Mouse (Mus musculus) thymus, postnatal 14 days (tissue): Measurements from ENCODE around the gene Keap1.
"Not testable (repeated sequence)": the region's sequence is repeated elsewhere in the genome, so short reads cannot be mapped to it uniquely, and the experiment has no call there.

Experiments used
- DNase-seq: peaks from one replicate; pipeline ENCODE4 v3.0.0; 2021

Keap1 gene

DNA sequence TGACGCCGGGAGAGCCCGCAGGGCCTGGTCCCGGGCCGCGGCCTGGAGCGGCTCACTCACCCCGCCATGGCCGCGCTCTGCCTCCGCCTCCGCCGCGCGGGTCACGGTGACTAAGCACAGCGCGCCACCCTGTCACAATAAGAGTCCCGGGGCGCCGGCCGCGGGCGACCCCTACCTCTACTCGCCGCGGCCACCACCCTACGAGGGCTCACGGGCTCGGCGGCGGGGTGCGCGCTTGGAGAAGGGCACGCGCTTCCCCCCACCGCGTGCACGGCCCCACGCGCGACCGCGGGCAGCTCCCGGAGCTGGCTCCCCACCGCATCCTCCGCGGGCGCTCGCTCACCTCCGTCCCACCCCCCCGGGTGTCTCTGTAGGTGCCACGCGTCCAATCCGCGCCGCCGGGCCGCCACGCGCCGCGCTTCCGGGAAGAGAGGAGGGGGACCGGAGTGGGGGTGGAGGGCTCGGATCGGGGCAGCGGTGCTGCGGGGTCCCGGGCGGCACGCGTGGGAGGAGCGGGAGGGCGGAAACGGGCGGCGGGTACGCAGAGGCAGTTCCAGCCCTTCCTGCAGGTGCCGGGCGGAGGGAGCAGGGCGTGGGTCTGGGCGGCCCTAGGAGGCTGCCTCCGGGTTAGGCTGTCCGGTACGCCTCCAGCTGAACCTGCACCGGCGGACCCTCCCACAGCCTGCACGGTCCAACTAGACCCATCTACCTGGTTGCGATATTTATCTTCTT, at the start of gene Keap1:
Gene Keap1 (minus strand): TSS at position 629 of the 732 bp plus-strand sequence.
- peak; percentile 94 for DNase-seq

DNA sequence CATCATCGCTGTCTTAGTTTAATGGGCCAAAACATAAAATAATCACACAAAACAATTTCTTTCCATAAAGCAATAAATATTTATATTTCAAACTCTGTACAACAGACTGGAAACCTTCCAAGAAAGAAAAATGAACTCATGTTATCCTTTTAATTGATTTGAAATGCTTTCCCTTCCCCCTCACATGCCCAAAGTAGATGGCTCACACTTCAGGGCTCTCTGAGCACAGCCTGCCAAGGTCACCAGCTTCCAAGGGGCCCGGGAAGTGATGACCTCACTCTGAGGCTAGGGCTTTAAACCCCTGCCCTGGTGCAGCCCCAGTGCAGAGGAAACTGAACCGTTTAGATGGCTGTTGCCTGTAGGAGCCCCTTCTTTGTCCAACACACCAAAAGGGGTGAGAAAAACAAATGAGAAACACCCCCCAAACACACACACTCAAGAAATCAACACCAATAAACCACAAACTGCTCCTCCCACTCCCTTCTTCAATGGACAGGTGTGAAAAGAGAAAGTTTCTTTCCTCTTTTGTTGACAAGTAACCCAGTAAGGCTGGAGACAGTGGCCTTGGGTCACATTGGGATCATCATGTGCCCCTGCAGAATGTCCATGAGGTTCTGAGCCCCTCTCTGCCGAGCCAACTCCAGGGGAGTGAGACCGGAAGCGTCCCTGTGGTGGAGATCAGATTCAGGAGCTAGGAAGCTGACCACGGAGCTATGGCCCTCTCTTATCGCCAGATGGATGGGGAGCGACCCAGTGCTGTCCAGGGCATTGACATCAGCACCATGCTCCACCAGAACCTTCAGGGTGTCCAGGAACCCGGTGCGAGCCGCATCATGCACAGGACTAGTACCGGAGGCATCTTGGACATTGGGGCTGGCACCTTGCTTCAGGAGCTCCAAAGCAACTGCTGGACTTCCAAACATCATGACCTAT, 49.5 kb upstream of the Keap1 start:
- peak; percentile 76 for DNase-seq

DNA sequence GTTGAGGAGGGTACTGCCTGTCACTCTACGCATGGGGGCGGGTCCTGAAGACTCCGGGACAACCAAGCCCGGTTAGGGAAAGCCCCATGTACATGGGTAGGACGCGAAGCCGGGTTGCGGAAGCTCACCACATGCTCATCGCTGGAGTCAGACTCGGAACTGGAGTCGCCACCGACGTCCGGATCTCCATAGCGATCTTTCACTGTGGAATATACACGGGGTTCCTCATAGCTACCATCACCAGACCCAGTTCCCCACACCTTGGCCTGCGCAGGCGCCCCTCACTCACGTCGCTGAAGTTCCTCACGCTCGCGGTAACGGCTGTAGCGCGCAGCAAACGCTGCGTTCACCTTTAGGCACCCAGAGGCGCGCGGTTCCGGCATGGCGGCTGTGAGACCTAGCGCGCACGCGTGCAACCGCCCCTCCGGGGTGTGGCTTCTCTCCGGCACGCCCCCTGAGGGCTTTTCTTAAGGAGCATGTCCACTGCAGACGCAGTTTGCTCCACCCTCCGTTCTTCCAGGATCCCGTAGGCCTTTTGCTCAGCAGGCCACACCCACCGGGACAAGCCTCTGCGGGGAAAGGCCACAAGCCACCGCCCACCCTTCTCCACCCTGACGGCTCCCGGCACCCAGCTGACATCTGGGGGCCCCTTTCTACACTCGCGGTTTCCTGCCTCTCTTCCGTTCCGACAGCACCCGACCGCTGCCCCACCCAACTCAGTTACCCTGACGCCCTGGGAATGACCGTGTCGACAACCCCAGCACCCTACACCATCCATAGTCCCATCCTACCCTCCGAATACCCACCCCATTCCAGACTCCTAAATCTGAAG, 48.6 kb upstream of the Keap1 start, which contains the start of gene Kri1:
Gene Kri1 (minus strand): TSS at position 399 of the 832 bp plus-strand sequence.
- DNase-seq: peak; percentile 99

DNA sequence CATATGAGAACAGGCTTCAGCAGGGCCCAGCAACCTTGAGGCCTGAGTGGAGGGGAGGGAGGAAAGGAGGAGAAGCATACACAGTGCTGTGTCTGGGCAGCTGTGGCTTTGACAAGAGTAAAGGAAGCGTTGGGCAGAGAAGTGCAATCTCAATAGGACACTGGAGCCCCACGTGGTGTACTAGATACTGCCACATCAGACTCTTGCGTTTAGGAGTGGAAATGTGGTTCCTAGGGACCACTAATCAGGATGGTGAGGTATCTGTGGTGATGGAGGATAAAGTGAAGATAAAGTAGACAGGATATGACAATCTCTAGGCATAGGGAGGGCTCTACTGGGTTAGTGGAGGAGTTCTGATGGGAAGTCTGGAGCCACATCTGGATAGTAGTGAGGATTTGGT, 47.6 kb upstream of the Keap1 start:
- DNase-seq: no peak

DNA sequence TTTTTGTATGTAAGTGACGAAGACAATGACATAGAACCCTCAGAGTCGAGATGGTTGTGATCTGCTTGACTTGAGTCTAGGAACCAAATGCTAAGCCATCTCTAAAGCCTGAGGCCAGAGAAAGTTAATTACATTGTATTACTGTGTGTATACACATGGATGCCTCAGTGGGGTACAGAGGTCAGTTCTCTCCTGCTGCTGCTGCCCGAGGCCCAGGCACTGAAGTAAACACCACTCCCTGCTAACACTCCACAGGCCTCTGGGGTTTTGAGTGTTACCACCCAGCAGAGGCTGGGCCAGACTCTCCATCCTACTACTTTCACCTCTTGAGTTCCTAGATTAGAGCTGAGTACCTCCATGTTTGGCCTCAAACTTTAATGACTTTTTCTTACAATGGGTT, 44.8 kb upstream of the Keap1 start:
- DNase-seq: no peak

DNA sequence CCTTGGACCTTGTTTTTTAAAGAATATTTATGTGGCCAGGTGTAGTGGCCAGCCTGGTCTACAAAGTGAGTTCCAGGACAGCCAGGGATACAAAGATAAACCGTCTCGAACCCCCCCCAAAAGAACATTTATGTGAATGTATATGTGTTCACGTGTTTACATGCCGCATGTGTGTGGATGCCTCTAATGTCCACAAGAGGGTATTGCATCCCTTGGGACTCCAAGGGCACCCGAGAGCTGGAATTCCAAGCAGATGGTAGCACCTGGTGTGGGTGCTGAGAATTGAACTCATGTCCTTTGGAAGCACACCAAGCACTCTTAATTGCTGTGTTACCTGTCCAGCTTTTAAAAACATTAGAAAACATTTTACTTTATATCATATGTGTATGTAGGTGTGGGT, 44.4 kb upstream of the Keap1 start:
- no peak for DNase-seq

DNA sequence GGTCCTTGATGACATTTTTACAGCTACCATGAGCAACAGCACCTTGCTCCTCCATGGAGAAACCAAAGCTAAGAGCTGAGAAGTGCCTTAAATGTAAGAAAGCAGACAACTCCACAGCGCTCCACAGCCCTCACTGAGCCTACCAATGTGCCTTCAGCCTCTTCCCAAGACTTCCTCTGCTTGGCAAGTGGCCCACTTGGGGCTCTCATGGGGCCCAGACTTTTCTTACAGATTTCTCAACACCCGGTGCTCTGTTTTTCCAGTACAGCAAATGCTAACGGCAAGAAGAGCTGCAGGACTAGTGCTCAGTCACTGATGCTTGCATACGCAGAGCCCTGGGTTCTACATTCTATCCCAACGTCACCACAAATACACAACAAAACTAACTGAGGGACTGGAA, 38.6 kb upstream of the Keap1 start:
- DNase-seq: no peak

DNA sequence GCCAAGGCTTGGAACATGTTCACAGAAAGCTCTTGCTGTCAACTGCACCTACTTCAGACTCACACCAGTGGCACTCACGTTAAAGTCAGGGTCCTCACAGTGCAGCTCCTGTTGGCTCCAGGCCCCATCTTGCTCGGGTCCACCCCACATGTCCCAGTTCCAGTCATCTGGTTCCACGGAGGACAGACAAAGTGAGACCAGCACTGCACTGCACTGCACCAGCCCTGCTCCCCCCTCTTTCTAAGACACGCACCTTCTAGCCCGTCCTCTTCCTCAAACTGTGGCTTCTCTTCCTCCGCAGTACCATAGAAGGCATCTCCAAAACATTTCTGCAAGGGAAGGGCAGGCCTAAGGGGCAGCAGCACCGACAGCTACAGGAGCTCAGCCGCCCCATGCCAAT, 37.1 kb upstream of the Keap1 start:
- DNase-seq: no peak

DNA sequence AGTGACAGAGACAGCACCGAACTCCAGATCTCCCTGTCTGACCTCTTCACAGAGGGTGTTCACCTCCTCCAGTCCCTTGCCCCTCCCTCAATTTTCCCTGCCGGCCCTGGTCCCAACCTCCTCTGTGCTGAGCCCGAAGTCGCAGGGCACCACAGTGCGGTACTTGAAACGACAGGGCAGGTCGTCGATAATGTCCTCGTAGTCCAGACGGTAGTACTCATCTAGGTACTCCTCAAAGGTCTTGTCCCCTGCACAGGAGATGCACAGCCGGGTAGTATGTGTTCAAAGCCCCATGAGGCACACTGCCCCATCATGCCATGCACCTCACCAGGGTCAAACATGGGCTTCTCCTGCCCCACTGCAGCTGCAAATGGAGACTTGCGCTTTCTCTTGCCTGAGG, 36.6 kb upstream of the Keap1 start:
- DNase-seq: no peak

DNA sequence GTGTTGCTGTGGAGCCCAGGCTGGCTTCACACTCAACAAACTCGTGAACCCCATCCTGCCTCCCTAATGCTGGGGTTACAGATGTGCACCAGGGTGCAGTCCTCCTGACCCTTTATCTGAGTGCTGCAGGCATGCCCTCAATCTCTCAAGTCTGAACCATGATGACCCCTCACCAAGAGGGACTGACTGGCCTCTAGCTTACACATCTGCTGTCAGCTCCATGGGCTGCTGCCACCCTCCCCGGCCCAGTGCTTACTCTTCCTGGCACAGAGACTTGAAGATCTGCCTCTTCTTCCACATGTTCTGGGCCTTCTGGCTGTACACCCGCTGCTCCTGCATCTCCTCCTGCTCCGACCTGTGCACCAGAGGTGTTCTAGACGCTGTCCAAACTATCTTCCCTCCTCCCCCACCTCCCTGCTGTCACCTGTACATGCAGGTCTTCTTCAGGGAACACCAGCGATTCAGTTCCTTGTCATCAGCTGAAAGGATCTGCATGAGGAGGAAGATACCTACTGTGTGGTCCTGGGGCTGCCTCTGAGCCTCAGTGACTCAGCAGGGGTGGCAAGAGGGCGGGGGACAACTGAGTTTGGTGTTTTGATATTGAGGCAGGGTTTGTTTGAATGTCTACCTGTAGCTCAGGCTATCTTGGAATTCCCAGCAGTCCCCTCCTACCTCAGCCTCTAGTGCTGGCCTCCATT, 36.0 kb upstream of the Keap1 start:
- DNase-seq: no peak

DNA sequence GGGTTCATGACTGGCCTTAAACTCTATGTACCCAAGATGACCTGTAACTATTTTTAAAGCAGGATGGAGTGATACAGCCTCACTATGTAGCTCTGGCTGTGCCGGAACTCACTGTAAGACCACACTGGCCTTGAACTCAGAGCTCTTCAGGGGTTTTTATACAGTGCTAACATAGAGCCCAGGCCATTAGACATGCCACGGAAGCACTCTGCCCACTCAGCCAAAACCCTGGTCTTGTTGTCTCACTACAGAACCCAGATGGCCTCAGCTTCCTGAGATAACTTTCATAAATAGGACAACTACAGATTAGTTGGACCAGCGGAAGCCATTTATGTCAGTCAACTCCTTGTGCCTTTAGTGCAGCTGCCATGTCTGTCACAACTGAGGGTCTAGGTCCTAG, 35.2 kb upstream of the Keap1 start:
- DNase-seq: no peak

DNA sequence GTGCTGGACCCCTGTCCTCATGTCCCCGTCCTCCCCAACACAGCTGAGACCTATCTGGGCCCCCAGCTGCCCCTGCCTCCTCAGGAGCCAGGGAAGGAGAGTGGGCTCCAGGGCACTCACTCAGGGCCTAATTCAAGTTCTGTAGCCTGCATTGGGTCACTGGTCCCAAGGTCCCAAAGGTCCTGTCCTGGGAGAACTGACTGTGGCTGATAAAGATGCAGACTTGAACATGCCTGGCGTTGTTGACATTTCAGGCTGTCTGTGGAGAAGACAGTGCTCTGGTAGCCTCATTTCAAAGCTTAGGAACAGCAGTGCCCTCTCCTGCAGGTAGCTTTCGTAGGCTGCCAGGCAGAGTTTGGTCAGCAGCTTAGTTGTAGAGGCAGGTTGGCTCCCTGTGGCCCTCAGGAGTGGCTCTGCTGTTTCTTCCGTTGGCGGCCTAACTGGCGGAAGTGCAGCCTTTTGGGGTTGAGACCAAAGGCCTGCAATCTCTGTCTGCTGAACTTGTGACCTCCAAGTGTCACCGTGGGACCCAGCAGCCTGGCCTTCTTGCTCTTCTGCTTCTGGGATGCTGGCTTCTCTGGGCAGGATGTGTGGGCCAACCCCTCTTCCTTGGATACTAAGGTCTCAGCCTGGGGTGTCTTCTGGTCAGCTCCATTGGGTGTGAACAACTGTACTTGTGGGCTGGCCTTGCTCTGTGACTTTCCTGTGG, 34.5 kb upstream of the Keap1 start:
- DNase-seq: no peak

DNA sequence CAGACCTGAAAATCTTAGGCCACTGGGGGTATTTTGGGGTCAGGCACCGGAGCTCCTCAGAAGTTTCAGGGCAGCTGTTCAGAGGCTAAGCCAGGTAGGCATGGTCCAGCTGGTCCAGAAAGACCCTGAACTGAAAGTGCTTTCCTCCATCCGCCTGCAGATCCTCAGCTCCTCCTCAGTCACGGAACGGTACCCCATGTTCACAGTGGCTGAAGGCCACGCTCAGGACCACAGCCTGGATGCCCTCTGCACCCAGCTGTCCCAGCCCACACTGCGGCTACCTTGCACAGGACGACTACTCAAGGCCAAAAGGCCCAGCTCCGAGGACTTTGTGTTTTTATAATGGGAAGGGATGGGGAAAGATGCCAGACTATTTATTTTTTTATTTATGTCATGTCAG, 33.9 kb upstream of the Keap1 start:
- DNase-seq: no peak

DNA sequence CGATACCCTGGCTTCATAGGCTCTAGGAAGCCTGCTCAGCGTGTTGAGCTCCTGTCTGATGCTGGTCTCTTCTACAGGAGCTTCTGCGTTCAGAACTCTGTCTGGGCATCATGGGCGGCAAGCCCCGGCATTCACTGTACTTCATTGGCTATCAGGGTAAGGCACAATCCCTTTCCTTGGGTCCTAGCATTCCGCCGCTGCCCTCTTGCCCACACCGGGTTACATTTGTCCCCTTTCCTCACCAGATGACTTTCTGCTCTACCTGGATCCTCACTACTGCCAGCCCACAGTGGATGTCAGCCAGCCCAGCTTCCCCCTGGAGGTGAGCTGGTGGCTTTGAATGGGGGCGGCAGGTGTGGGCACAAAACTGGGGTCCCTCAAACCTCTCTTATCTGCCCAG, 33.2 kb upstream of the Keap1 start:
- no peak for DNase-seq

DNA sequence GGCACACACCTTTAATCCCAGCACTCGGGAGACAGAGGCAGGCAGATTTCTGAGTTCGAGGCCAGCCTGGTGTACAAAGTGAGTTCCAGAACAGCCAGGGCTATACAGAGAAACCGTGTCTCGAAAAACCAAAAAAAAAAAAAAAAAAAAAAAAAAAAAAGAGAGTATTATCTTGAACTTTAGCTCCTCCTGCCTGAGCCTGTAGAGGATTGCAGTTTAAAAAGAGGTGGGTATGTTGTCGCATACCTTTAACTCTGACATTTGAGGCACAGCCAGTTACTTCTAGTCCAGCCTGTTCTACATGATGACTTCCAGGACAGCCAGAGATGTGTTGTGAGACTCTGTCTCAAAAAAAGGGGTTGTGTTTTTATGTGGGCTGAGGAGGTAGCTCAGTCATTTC, 30.4 kb upstream of the Keap1 start:
- DNase-seq: not testable (repeated sequence)

DNA sequence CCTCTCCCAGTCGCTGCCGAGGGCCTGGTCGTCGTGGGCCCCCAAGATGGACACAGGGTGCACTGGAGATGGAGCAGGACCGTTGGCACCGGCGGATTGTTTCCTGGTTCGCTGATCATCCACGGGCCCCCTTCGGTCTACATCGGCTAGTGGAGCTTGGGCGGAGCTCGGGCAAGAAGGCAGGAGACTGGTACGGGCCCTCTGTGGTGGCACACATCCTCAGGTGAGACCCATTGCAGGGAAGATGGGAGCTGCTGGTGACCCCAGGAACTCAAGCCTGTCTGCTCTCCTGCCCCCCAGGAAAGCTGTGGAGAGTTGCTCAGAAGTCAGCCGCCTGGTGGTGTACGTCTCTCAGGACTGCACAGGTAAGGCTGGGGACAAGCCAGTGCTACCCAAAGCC, 29.1 kb upstream of the Keap1 start:
- no peak for DNase-seq

DNA sequence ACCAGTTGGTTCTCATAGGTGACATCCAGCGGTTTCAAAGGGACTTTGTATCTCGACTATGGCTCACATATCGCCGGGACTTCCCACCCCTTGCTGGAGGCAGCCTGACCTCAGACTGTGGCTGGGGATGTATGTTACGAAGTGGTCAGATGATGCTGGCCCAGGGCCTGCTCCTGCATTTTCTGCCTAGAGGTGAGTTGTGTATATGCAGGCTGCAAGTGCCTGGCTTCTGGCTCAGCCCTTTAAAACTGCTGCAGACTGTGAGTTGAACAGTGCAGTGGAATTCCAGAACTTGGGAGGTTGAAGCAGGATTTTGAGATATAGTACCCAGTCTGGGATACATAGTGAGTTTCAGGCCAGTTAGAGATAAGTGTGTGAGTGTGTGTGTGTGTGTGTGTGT, 27.7 kb upstream of the Keap1 start:
- no peak for DNase-seq

DNA sequence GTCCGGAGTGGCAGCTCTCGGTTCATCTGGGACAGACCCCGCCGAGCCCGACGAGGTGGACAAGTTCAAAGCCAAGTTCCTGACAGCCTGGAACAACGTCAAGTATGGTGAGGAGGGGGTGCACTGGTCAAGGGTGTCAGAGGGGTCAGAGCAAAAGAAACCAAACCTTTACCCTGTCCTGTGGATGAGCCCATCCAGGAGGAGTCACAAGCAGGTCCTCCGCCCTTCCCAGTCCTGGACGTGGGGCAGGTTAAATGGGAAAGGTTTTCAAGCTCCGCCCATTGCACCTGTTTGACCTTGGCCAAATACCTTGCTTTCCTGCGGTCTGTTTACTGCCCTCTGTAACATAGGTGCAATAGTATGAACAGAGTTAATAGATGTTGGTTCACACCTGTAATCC, 26.4 kb upstream of the Keap1 start:
- no peak for DNase-seq

DNA sequence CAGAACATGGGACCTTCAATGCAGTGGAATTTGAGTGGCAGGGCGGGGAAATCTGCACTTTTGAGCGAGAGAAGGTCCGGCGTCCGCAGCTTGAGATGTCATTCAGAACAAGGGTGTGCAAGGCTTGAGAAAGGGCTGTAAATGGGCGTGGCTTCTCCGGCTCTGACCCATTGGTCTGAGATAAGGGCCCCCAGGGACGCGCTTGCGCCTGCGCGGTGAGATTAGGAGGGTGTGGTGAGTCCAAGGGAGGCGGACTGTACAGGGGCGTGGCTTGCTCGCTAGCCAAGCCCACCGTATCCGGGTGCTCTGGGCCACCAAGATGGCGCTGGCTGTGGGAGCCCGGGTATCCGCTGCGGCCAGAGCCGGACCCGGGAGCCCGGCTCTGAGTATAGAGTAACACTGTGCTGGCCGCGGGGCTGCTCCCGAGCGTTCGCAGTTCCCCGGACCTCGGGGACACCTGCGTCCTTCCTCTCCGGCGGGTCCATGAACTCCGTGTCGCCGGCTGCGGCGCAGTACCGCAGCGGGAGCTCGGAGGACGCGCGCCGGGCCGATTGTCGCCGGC, 25.9 kb upstream of the Keap1 start, which contains the start of gene Atg4d:
Gene Atg4d (plus strand): TSS at position 294 of the 562 bp plus-strand sequence.
- peak; percentile 96 for DNase-seq

DNA sequence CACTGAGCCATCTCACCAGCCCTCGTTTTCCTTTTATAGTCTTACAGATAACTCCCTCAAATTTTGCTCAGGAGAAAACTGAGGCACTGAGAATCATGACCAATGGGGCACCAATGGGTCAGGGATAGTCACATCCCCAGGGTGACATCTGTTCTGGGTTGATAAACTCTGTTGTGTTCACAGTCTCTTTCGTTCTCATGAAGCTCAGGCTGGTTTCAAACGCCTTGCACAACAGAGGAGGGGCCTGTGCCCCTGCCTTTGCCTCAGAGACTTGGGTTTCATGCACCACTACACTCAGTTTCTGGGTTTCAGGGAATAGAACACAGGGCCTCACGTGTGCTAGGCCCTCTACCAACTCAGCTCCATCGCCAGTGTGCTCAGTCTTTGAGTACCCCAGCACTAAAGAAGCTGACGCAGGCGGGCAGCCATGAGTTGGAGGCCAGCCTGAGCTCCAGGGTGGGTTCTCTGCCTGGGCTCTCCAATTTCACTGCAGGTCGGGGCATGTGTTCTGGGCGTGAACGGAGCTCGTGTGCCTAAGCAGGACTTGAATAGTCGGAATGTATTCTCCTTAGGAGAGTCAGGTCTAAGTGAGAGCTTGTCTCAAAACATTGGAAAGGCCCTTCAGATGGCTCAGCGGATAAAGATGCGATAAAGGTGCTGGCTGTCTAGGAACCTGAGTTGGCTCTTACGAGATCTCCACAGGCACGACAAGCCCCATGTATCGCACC, 25.3 kb upstream of the Keap1 start:
- DNase-seq: no peak

DNA sequence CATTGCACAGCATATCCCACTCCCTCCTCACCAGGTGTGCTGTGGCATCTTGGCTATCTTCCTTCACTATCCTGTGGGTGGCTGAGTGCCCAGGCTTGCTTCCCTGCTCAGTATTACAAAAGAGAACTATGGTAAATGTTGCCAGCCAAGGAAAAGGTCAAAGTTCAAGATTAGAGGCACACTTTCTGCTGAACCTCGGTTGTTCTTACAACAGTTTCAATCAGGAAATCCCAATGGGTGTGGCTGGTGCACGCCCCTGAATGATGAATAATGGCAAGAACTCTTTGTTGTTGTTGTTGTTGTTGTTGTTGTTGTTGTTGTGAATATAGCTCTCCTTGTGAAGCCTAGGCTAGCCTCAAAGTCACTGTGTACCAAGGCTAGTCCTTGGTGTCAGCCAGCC, 22.7 kb upstream of the Keap1 start:
- no peak for DNase-seq
